Mouse (Mus musculus) splenic B cell, adult 2 months (primary cell): ENCODE data around the gene Pdxdc1.
"Not testable (repeated sequence)": the region's sequence is repeated elsewhere in the genome, so short reads cannot be mapped to it uniquely, and the experiment has no call there.

Experiments
- DNase-seq: peaks from one replicate; pipeline ENCODE4 v3.0.0-alpha.2; 2011; ENCODE audit warnings: low read depth, low spot score
- H3K27me3 ChIP-seq: 2 replicates; pipeline ENCODE4 v1.6.1; 2012; ENCODE audit warnings: mild to moderate bottlenecking, low read length, moderate library complexity, mixed read lengths; ENCODE audit not compliant: control insufficient read depth, poor library complexity, insufficient read depth, severe bottlenecking
- H3K36me3 ChIP-seq: 2 replicates; pipeline ENCODE4 v1.6.1; 2012; ENCODE audit warnings: mild to moderate bottlenecking, low read length, moderate library complexity, mixed read lengths; ENCODE audit not compliant: control insufficient read depth, poor library complexity, insufficient read depth, severe bottlenecking

The Pdxdc1 gene

DNA sequence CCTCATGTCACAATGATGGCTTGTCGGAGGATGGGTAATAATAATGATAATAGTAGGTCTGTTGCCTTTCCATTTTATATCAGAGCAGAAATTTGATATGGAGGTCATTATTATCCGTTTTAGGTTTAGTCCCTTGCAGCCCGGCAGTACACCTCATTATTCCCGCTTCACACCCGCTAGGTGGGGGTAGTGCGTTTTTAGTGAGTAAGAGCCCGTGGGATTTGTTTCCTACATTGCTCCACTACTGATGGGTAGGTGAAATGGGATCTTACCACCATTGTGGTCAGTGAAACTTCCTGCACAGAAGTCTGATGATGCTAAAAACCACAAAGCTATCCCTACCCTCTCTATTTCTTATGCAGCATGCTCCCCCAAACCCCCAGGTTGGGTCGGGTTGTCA lies 557 bp upstream of the Pdxdc1 start:
- no peak for DNase-seq
- no peaks in the 10 kb centered on the region for H3K27me3 ChIP-seq
- H3K36me3 ChIP-seq = no peaks in the 10 kb centered on the region

DNA sequence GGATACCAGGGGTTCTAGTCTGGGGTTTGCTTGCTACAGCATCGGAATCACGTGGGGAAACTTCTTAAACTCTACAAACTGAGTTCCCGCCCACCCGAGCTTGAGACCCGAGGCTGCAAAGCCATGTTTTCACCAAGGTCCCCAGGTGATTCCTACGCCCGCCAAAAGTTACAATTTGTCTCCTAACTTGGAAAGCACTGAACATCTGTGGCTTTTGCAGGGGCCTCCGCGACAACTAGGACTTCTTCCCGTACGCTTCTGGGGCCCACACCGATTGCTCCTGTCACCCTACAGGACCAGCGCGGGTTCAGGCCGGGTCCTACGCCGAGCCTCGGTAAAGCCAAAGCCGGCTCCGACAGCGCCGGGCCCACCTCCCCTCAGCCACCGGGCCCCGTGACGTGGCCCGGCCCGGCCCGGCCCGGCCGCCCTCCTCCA lies 517 bp downstream of the Pdxdc1 start:
- no peaks in the 10 kb centered on the region for H3K36me3 ChIP-seq
- DNase-seq = peak; percentile 39
- no peaks in the 10 kb centered on the region for H3K27me3 ChIP-seq

DNA sequence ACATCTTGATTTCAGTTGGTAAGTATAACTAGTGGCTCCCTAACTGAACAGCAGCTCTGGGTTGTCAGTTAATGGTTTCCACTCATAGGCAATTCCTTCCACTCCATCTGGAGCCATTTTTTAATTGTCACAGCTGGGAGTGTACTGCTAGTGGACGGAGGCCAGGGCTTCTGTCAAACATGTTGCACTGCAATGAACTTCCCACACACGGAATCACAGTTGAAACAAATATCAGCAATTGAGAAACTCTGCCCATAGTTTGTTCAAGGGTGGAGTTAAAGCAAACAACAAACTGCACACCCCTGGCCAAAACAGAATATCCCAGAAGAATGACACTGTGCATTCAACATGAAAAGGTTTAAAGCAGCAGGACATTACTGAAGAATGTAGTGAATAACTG lies 4.0 kb downstream of the Pdxdc1 start:
- Histone ChIP-seq H3K36me3 (no peaks in the 10 kb centered on the region), H3K27me3 (no peaks in the 10 kb centered on the region)
- no peak for DNase-seq

DNA sequence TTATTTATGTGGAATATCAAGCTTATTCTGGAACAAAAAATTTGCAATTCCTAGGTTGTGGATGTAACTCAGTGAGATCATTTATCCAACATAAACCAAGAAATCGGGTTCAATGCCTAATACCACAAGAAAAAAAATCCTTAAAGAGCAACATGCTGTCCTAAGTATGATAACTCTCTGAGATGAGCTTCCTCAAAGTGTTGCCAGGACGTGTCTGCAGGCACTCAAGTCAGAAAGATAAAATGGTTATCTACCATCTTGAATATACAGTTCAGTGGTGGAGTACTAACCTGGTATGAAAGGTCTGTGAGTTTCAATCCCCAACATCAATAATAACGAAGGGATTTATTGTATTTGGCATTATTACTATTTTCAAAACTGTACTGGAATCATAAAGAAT lies 6.6 kb downstream of the Pdxdc1 start:
- Histone ChIP-seq H3K36me3 (no peaks in the 10 kb centered on the region), H3K27me3 (no peaks in the 10 kb centered on the region)
- DNase-seq = no peak

DNA sequence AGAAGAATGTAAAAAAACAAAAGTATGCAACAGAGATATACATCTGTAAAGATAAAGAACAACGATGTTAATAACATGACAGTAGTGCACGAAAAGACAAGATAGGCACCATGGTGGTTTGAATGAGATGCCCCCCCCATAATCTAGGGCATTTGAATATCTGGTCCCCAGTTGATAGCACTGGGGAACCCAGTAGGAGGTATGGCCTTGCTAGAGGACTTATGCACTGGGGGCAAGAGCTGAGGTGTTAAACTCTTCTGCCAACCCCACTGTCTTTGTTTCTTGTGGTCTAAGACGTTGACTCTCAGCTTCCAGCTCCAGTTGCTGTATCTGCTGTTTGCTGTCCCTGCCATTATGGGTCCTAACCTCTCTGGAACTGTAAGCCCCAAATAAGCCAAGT lies 7.2 kb downstream of the Pdxdc1 start:
- no peak for DNase-seq
- H3K36me3 ChIP-seq = no peaks in the 10 kb centered on the region

DNA sequence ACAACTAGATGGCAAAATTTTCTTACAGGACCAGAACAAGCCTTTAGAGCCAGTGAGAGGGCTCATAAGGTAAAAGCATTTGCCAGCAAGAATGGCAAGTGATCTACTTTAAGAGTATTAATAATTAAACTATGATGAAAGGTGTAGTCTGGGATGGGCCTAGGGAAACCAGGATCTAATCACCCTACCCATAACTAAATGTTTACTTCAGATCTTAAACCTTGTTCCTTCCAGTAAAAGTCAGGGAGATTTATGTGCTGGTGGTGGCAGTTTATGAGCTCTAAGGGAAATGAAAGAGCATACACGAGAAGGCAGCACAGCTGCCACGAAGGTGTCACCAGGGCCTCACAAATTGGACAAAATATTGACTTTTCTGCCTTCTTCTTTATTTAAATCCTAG lies 8.8 kb downstream of the Pdxdc1 start:
- DNase-seq = no peak
- no peaks in the 10 kb centered on the region for H3K27me3 ChIP-seq
- H3K36me3 ChIP-seq = no peaks in the 10 kb centered on the region

More for the DNA sequence above, 7.2 kb downstream of the Pdxdc1 start:
- no peaks in the 10 kb centered on the region for H3K27me3 ChIP-seq

DNA sequence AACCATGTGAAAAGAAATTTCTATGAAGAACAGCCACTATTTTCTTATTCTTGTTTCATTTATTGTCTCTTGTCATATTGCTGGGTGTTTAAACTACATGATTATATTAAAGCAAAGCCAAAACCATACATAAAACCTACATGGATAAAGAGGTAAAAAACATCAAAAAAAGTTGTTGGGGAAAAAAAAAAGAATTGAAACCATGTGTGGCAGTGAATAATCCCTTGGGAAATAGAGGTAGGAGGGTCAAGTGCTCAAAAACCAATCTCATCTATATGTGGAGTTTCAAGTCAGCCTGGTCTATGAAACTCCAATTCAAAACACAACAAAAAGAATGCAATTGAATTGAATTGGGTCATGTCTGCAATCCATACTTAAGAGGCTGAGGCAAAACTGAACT lies 10.1 kb downstream of the Pdxdc1 start:
- Histone ChIP-seq H3K36me3 (no peaks in the 10 kb centered on the region), H3K27me3 (no peaks in the 10 kb centered on the region)
- peak; percentile 11 for DNase-seq

DNA sequence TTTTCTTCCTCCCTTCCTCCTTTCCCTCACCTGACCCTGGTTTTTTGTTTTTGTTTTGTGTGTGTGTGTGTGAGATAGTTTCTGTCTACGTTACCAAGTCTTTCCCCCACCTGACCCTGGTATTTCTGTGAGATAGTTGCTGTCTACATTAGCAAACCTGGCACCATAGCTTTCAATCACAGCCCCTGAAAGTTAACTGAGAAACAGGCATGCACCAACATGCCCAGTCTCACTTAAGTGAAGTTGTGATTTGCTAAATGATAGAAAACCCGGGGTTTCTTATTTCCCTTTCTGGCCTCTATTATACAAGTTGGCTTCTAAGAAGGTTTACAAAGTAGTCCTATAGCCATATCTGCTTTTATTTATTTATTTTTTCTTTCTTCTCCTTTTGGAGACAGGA lies 12.5 kb downstream of the Pdxdc1 start:
- Histone ChIP-seq H3K36me3 (no peaks in the 10 kb centered on the region), H3K27me3 (no peaks in the 10 kb centered on the region)
- no peak for DNase-seq

DNA sequence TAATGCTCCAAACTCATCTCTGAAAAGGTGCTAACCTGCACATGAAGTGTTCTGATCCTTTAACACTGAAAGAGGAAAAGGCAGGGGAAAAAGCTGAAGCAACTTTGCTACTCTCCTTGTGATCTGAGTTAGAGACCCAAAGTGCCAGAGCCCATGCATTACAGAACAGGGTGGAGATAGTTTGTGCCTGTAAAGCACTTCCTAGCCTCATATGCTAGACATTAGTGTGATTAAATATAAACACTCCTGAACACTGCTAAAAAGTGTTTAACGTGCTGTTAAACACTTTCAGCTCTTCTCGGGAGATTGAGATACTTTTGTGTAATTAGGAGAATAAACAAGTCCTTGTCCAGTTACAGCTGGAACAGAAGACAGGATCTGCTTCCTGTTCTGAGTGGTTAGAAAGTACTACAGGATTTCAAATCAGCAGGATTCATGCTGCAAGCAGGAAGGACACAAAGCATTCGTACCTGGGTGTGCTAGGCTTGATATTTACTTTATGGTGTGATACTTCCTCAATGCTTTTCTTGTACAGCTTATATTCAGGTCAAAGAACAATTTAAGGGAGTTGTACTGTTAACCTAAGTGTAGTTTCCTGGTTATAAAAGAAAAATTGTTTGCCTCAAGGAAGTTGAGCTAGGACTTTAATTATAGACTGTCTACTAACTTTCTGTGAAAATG lies 19.7 kb downstream of the Pdxdc1 start:
- DNase-seq = no peak
- peaks cover 10% of the 10 kb centered on the region; the same call in 1 of the 2 replicates for H3K36me3 ChIP-seq
- no peaks in the 10 kb centered on the region for H3K27me3 ChIP-seq

DNA sequence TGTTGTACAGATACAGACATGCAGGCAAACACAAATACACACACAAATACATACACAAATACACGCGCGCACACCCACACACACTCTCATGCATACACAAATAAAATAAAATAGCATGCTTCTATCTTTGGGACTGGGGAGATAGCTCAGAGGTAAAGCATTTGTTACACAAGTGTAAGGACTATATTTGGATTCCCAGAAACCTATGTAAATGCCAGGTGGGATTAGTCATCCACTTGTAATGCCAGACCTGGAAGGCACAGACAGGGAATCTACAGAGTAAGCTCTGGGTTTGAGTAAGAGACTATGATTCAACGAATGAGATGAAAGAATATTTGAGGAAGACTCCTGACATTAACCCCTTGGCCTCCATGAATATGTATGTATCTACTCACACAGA lies 27.4 kb downstream of the Pdxdc1 start:
- peaks cover 7% of the 10 kb centered on the region for H3K36me3 ChIP-seq
- DNase-seq = no peak
- no peaks in the 10 kb centered on the region for H3K27me3 ChIP-seq

DNA sequence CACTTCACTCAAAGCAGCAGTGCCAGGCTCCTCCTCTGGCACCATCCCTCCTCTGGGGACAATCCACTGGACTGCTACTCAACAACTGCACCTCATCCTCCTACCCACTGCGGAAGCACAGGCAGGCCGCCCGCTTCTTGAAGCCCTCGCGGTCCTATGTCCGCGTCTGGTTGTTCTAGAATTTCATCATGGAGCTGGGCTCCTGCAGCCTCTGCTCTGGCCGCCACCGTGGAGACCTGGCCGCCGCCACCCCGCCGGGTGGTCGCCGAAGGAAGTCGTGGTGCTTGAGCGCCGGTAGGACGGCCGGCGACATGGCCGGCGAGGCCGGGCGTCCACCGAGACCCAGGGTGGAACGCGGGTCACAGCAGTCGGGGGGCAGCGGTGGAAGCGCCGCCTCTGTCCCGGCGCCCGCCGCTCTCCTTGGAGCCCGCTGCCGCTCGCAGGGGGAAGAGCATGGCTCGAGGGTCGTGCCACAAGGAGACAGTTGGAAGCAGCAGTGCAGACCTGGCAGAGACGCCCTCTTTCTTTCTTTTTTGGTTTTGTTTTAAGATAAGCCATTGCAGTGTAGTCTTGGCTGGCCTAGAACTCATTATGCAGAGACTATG lies 34.9 kb downstream of the Pdxdc1 start:
- H3K27me3 ChIP-seq = no peaks in the 10 kb centered on the region
- H3K36me3 ChIP-seq = peaks cover 7% of the 10 kb centered on the region
- DNase-seq = no peak

DNA sequence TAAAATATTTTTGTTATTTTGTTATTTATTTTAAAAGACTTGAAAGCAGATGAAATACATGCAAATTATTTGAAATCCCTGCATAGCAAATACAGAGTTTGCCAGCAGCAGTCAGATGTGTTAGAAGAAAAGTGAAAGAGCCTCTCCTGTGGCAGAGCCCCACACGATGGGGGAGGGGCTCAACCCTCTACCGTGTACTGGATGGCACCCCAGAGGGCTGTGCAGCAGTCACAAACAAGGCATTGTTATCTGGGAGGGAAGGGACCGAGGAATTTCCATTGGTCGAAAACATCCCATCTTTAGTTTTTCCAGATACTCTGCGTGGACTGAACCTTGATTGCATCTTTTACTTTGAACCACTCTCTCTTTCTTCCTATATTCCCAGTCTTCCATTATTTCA lies 35.5 kb downstream of the Pdxdc1 start:
- not testable (repeated sequence) for H3K36me3 ChIP-seq, H3K27me3 ChIP-seq, DNase-seq

DNA sequence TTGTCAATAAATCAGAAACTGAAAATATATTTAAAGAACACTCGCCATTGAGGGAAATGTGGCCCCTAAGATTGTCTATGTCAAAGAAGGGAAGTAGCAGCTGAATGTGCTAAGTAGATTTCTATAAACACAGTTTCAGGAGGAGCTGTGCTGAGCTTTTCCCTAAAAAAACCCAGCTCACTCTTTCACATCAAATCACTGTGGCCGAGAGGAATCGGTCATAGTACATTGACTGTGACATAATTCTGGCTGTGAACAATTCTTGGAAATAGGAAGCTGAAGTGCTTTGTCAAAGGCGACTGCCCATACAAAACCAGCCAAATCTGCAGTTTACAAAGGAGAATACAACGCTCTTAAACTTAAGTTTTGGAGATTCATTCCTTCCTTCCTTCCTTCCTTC lies 36.3 kb downstream of the Pdxdc1 start:
- DNase-seq = no peak
- H3K36me3 ChIP-seq = peaks cover 7% of the 10 kb centered on the region
- no peaks in the 10 kb centered on the region for H3K27me3 ChIP-seq

DNA sequence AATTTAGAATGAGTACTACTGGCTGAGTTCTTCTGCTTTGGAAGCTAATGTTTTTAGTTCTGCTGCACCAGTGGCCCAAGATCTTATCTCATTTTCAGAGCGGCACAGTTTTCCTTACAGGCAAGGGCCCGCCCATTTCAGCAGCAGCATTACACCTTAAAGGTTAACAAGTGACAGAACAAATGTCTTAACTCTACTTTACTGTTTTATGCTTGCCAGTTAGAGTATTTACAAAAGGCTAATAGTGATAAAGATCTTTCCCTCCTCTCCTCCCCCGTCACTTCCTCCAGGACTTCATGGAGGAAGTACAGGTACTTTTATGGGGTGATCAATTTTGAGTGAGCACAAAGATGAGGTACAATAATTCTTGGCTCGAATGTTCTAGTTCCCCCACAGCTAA lies 36.9 kb downstream of the Pdxdc1 start:
- Histone ChIP-seq H3K27me3 (no peaks in the 10 kb centered on the region), H3K36me3 (peaks cover 7% of the 10 kb centered on the region)
- DNase-seq = no peak

DNA sequence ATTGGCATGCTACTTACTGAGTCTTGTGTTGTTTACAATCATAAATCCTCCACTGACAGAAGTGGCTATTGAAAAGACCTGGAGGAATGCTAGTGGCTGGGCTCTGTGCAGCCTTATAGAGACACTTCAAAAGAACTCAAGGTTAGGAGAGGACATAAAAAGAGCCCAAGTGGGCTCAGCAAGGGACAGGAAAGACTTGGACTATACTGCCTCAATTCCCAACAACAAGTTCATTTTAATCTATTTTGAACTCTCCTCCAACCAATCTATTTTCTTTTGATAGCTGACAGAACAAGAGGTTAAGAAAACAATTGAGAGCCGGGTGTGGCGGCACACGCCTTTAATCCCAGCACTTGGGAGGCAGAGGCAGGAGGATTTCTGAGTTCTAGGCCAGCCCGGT lies 49.0 kb downstream of the Pdxdc1 start:
- no peak for DNase-seq
- Histone ChIP-seq H3K36me3 (peaks cover 10% of the 10 kb centered on the region; the same call in 1 of the 2 replicates), H3K27me3 (no peaks in the 10 kb centered on the region)

DNA sequence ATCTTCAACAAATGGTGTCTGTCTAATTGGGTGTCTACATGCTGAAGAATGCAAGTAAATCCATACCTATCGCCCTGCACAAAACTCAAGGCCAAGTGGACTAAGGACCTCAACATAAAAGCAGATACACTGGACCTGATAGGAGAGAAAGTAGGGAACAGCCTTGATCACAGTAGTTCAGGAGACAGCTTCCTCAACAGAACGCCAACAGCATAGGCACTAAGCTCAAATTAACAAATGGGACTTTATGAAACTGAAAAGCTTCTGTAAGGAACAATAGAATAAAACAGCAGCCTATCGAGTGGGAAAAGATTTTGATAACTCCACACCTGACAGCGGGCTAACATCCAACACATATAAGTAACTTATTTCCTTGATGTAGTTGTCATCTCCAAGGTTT lies 51.5 kb downstream of the Pdxdc1 start:
- H3K36me3 ChIP-seq = 0 out of 2 replicates have a peak, but pooled peaks cover 7% of the 10 kb centered on the region
- no peak for DNase-seq
- H3K27me3 ChIP-seq = no peaks in the 10 kb centered on the region
